Mouse (Mus musculus) thymus, adult 18-20 months (tissue): Measurements from ENCODE around the gene Slc30a9.

Experiments used
- DNase-seq, 2 experiments: peaks; one replicate each; pipeline ENCODE4 v3.0.0; 2022; ENCODE audit warnings: mixed read lengths in 2 of 2

Slc30a9 gene

DNA sequence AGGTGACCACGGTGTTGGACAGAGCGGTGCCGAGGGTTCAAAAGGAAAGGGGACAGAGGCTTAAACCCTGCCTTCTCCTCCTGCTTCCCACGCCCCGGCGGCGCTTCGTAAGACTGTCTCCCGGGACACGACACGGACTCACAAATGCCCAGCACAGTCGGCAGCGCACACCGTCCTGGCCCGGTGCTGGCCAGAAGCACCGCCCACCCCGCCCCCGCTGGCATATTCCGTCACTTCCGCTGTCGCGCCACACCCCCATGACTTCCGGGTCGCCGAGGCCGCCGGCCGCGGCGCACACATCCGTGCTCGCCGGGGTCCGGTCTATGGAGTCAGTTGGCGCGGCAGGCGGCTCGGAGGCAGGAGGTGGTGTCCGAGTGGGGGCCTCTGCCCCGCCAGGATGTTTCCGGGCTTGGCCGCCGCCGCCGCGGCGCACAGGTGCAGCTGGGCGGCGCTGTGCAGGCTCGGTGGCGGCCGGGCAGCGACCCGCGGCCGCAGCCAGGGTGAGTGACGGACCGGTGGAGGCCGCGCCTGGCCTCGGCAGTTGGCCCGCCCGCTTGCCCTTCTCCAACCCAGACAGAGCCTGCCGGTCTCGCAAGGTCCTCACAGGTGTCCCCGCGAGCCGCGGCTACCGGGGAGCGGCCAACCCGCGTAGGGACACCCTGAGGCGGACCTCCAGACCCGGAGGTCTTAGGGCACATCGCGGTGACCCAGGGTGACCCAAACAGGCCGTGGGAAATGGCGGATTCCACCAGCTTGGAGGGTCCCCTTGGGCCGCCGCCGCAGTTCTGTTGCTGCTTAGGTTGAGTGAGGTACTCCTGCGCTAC is at the start of gene Slc30a9:
Gene Slc30a9 (plus strand): TSS at position 258 of the 824 bp plus-strand sequence.
- DNase-seq: peak; percentile 79 to 80

DNA sequence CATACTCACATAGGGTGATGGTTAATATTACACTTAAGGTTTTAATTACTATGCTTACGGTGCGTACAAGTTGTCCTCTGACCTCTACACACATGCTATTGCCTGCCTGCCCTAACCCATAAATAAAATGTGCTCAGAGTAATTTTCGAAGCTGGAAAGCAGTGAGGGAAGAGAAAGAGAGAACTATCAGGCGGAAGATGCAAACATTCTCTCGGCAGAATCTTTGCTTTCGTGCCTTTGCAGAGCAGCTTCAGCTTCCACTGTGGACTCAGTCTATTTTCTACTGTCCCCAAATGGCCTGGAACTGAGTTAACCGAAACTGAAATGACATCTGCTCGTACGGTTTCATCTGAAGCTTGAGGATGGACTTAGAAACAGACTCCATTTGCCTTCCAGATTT is 48.3 kb upstream of the Slc30a9 start:
- no peak for DNase-seq

DNA sequence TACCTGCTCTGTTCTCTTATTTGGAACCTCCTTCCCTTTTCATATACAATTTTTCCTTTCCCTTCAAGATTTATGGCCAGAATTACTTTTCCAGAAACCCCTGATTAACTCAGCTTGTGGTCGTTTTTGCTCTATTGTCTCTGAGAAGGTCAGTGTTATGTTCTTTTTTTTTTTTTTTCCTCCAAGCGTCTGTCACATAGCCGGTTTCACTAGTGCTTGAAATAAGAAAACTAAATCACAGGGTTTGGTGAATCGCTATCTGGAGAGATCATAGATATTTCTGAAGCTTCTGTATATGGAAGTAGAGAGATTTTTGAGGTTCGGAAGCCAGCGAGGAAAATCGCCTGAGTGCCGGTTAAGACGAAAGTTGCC is 46.6 kb upstream of the Slc30a9 start:
- no peak for DNase-seq

DNA sequence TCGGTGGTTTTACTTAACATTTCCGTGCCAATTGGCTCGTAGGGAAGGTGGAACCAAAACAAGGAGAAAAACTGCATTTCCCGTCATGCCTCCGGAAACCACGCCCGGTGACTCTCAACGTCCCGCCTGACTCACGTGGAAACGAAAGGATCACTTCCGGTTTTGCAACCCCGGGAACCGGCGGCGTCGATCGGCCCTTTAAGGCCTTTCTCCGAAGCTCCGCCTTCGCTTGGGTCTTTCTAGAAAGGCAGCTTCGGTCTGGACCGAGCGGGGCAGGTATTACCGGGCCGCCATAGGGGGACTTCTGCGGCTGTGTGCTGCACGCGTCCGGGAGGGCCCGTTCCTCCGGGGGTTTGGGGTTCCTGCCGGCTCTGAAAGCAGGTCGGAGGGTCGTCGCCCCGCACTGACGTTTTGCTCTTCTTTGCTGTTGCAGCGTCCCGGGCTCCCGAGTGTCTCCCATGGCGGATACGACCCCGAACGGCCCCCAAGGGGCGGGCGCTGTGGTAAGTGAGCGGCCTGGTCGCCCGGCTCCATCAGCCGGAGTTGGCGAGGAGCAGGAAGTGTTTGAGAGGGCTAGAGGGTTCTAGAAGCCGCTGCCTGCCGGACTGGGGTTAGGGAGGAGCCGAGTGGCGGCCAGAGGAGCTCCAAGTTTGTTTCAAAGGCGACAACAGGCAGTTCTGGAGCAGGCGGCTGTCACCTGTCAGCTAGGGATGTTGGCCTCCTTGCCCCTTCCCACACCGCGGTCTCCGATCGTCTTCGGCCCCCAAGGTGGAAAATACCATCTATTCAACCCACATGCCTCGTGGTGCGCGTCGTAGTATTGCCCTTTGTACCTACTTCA is 46.0 kb upstream of the Slc30a9 start, which contains the start of gene Tmem33:
Gene Tmem33 (plus strand): TSS at position 35 of the 841 bp plus-strand sequence.
- peak; percentile 85 to 89 for DNase-seq

DNA sequence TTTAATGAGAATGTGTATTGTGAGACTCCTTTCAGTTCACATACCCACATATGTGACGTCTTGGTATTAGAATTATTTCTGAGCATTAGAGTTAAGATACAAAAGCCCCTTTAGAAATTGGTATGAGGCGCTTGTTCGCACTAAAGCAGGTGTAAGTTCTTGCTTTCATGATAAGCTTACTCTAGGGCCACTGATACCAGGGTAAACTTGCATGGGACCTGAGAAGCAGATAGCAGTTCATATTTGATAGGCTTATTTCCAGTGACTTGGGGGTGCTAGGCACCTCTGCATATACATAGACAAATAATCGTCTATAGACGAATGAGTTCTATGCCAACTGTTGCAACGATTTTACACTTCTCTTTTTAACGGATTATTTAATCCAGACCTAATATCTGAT is 43.8 kb upstream of the Slc30a9 start:
- no peak for DNase-seq

DNA sequence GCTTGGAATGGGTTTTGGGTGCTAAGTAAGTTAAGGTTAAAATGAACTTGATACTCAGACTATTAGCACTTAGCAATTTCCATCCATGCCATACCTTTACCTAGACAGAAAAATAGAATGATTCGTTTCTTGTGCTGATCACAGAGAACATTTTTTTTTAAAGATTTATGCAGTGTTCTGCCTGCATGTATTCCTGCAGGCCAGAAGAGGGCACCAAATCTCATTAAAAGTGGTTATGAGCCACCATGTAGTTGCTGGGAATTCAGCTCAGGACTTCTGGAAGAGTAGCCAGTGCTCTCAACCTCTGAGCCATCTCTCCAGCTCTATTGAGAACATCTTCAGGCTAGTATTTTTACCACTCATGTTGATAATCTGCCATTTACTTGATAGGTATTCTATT is 40.6 kb upstream of the Slc30a9 start:
- DNase-seq: no peak

DNA sequence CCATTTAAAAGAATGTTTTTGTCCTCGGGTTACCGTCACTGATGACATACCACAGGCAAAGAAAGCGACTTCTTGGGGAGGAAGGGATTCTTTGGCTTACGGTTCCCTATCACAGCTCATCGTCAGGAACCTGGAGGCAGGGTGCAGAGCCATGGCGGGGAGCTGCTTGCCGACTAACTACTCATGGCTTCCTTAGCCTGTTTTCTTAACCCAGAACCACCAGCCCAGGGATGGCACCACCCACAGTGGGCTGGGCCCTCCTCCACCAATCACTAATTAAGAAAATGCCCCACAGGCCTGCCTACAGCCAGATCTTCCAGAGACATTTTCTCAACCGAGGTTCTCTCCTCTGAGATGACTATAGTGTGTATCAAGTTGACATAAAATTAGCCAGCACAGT is 37.4 kb upstream of the Slc30a9 start:
- DNase-seq: no peak

DNA sequence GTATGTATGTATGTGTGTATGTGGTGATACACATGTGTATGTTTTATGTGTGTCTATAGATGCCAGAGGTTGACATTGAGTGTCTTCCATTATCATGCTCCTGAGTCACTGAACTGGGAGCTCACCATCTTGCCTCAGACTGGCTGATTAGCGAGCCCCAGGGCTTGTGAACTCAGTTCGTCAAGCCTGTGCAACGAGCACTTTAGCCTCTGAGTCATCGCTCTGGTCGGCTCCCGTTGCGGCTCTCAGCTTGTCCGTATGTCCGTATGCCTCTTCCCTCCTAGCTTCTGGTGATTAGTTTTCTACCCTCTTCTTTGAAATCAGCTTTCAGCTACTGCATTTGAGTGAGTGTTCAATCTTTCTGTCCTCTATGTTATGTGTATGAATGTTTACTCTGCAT is 27.3 kb upstream of the Slc30a9 start:
- DNase-seq: no peak

DNA sequence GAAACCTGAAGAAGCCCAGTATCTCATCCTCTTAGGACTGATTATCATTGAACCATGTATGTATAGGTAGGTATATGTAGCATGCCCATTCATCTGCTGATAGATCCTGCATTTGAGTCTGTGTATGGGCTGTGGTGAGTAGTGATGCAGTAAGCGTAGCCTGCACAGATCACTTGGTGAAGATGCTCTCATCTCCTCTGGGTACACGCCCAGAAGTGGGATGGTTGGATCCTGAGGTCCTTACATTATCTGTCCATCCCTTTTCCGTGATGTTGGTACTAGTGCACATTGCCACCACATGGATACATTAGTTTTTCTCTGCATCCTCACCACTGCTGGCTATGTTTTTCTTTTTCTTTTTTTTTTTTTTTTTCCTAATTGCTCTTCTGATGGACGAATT is 26.9 kb upstream of the Slc30a9 start:
- DNase-seq: no peak

DNA sequence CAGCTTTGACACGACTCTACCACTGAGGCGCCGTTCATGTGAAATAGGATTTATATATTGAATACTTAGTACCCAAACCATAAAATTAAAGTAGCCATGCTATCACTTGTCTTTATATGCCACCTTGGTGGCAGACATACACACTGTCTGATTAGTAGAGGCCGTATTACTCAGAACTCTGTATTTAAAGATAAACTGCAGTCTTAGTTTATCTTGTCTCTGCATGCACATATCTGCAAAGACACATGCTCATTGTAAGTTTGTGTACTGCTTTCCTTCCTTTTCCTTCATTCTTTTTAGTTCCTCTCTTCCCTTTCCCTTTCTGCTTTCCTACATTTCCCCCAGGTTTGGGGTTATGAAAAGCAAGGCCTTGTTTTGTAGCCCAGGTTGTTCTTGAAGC is 26.4 kb upstream of the Slc30a9 start:
- DNase-seq: no peak

DNA sequence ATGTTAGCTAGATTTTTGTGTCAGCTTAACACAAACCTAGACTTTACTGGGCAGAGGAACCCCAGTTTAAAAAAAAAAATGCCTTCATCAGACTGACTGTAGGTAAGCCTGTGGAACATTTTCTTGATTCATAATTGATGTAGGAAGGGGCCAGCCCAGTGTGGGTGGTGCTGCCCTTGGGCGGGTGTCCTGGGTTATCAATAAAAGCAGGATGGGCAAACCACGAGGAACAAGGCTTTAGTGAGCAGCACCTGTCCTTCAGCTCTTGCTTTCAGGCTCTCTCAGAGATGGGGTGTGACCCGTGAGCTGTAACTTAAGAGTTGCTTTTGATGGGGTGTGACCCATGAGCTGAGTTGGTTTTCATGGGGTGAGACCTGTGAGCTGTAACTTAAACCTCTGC is 11.7 kb upstream of the Slc30a9 start:
- no peak for DNase-seq

DNA sequence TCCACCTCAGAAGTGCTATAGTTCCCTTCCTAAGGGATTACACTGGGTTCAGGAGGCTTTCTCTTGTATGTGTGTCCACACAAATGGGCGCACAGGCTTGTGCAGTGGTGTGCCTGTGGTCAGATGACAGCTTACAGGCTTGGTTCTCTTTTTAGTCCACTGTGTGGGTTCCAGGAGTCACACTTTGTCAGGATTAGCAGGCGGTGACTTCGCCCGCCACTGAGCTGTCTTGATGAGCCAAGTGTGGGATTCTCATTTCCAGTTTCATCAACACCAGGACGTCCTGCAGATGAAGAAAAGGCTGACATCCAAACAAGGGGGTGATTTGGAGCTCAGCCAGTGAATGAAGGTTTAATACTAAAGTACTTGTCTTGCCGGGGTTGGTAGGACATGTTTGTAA is 11.1 kb upstream of the Slc30a9 start:
- DNase-seq: no peak

DNA sequence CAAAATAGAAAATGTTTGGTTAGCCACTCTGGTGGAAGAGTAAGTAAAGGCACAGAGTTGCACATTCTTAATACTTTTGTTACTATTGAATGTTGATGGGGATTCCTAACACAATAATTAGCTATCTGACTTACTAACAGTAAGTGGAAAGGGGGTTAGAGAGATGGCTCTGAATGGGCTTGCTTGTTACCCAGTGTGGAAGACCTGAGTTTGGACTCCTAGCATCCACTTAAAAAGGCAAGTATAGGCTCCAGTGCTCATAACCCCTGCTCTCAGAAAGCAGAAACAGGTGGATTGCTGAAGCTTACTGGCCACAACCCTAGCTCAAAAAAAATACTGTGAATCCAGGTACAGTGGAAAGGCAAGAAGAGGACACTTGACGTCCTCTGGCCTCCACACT is 10.6 kb upstream of the Slc30a9 start:
- no peak for DNase-seq

DNA sequence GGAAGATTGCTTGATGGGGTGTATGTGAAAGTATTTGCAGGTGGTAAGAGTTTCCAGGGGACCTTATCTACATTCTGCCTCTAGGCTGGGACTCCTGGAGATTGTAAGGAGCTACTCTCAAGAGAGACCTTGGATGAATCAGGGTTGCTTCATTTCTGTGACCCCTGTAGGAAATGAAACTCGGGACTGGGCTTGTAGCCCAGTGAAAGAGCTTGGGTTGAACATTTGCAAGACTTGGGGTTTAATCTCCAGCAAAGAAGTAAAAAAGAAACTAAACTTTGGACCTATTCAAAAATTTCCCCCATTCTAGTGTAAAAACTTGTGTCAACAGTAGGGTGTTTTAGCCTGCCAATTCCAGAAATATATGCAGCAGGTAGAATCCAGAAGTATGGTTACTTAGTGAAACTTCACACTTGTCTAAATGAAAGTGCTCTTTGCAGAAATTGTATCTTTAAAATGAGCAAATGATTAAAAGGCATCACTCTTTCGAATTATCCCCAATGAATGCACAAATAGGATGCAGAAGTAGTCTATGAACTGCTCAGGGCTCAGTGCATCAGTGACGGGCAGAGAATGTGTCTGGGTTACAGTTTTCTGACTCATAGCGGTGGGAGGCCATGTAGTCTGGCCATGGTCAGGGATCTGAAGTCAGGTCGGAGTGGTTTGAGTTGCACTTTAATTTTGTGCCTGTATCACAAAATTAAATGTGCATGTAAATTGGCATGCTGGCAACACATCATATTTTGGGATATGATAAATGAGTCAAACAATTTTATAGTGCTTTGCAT is 9.5 kb upstream of the Slc30a9 start:
- no peak for DNase-seq

DNA sequence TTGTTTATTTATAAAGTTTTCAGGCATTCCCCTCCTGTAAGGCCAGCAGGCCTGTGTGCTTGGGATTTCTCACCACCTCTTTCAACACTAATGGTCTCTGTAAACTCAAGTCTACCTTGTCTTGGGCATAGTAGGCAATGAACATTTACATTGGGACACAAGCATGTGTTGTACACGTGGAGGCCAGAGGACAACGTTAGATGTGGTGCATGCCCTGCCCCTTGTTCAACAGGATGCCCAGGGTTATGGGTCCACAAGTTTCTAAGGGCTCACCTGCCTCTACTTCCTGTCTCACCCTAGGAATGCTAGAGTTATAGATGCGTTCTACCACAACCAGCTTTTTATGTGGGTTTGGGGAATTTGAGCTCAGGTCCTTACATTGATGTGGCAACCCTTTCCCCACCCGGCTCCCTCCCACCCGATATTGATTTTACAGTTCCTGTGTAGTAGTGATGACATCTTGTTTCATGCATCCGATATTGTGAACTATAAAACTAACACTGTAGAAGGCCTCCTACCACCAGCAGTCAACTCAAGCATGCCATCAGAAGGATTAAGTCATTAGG is 6.8 kb upstream of the Slc30a9 start:
- DNase-seq: no peak

DNA sequence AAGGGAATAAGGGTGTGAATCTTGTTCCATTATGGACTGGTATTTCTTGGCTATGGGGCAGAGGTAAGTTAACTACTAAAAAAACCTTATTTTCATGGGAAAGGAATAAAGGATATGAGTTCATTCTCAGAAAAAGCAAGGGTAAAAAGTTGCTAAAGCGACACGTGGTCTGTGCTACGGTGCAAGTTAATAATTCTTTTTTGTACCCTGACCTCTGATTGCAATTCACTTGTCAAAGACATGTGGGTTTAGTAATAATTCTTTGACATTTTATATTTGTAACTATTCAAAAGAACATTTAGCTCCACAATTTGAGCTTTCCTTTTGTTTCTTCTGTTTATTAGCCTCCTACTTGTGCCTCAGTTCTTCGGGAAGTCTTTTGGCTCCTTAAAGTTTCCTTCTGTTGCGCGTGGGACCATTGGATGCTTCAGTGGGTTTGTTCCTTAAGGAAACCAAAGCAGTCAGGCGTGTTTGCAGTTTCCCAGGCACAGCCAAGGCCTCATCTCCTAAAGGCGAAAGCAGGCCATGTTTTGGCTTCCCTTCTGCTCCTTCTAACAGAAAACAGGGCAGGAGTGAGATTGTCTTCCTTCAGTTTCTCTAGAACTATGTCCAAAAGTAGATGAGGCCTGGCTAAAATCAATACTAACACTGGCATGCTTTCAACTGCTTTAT is 5.7 kb upstream of the Slc30a9 start:
- DNase-seq: no peak

DNA sequence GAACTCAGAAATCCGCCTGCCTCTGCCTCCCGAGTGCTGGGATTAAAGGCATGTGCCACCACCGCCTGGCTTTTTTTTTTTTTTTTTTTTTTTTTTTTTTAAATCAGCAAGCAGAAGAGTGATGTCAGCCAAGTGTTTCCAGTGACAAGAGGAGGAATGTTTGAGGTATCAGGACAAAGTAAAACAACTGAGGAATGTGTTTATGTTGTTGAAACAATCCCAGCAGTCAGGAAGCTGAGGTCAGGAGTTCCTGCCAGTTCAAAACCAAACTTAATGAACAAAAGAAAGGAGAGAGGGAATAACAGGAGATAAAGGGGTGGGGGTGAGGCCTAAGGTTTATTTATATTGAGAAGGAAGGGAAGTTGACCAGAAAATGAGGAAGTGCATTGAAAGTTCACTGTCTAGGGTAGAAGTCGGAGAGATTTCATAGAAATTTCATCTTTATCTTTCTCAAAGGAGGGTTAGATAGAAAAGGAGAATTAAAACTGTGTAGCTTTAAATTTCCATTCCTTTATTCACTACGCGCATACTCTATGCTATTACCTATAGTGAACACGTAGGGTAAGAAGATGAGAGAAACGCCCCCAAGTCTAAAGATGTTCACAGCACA is 4.9 kb upstream of the Slc30a9 start:
- no peak for DNase-seq

DNA sequence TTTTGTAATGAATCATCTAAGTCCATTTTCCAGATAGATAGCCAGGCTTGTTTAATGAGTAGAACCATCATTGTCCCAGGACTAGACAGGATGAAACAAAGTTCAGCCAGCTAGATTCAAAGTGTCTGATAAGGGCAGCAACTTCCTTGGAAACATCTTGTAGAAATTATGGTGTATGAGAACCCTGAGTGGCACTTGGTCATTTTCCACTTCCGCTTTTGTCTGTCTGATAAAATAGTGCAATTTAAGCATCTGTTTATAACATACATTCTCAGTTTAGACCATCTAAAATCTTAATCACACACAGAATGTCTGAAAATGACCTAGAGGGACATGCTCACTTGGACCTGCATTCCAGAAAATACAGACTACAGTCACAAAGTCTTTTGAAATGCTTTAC is 2.9 kb upstream of the Slc30a9 start:
- no peak for DNase-seq

DNA sequence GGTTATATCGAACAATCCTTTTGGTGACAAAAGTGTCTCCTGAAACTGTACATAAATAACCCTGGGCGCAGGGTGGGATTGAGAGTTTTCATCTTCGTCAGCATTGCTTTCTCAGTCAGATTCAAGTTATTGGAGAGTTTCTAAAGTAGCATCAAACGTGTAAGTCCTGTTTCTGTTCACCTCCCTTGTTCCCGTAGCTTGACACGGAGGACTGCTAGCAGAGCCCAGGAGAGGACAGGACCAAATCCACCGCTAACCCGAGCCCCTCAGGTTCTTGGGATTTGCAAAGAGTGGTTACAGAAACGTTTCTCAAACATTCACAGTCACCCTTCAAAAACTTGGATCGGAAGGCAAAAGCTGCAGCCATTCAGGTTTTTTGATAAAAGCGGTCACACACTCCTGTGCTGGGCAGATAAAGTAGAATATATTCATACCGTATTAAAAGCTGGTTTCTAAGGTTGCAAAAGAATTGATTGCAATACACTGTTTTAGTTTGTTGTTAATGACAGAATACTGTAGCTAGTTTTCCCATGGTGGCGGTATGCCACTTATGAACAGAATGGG is 986 bp downstream of the Slc30a9 start:
- no peak for DNase-seq

DNA sequence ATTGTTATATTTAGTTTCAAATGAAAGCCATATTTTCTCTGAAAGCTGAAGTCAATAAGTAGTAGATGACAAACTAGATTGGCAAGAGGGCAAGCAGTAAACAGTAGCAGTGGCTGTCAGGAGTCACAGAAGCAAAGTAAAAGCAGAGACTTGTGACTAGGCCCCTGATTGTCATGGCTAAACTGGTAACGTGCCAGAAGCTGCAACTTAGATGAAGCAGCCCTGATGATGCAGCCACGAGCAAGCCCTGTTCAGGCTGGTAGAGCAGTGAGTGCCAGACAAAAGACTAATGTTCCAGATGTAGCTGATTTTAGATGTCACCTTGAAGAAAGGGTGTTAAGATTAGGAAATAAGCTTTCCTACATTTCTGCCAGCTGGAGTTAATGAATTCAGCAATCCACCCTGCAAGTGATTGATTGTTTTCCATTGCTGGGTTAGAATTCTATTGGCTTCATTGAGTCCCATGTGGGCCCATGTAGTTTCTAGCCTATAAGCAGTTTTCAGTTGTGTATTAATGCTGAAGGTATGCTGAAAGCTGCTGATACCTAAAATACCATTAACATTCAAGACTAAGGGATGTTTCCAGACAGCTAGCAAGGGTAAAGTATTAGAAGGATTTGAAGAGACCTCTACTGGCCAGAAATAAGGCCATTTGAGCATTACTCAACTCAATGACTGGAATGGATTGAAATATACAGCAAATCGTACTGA is 5.2 kb downstream of the Slc30a9 start:
- DNase-seq: no peak

DNA sequence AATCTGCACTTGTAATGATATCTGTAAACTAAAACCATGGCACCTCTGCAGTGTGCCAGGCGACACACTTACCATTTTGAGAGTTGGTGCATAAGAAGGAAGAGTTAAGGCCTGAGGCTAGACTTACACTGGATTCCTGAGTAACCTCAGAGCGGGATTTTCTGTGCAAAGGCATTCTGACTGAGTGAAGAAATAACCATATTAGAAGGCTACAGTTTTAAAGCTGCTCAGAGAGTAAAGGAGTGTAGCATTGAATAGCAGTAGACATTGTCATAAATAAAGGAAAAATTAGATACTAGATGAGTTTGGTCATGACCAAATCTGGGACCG is 5.7 kb downstream of the Slc30a9 start:
- no peak for DNase-seq
